8 mouse cellular contexts compared by ENCODE assay signal in genomic region chr14:20694884-20695760, GRCm38 (mm10). TPM values are rescaled to one million over a fixed set of nuclear protein-coding genes. Genes with fewer than 3 reads are reported as not detected.
DNase-seq lines count a peak whose midpoint lies in the region; ATAC-seq and TF ChIP-seq lines count a peak whose summit lies in the region.

Gene Fut11 (plus strand): TSS chr14:20694968.

- peak within 1 kb of the TSS; percentile 83 for H3K4me2 ChIP-seq in forebrain, embryonic 14.5 days (ENCODE audit: low read length)
- H3K4me2 ChIP-seq in liver, postnatal 0 days (ENCODE audit: low read depth, low read length): peak within 1 kb of the TSS; percentile 93
- peak within 1 kb of the TSS; percentile 84 for H3K4me2 ChIP-seq in neural tube, embryonic 13.5 days

- WGBS in forebrain, embryonic 14.5 days: under 1% methylated on average over 103 of the region's 111 CpGs
- WGBS in liver, postnatal 0 days (ENCODE audit: insufficient replicate concordance): under 1% methylated on average over 100 of the region's 111 CpGs
- under 1% methylated on average over 94 of the region's 111 CpGs for WGBS in neural tube, embryonic 13.5 days

- intact Hi-C loops in heart, postnatal 10 days (cut with DNase I): loop anchor here (5.0 kb wide), 1 partner anchor 102 kb away; no protein-coding TSS in a partner anchor

- no peak for TF ChIP-seq POLR2A in ES-Bruce4 (IDR thresholded peaks at IDR 0.05; ENCODE audit: insufficient read depth, low read length)

- H3K9me3 ChIP-seq in ES-Bruce4 (replicated peaks; ENCODE audit: control insufficient read depth, insufficient read depth, low read length, poor library complexity, severe bottlenecking): no peaks in the 10 kb centered on the region
- H3K9me3 ChIP-seq in forebrain, embryonic 14.5 days (replicated peaks; ENCODE audit: control insufficient read depth, low read length): no peaks in the 10 kb centered on the region
- H3K9me3 ChIP-seq in liver, postnatal 0 days (ENCODE audit: low read length): no peaks in the 10 kb centered on the region
- H3K9me3 ChIP-seq in neural tube, embryonic 13.5 days: no peaks in the 10 kb centered on the region

- H3K4me1 ChIP-seq in ES-Bruce4 (ENCODE audit: control insufficient read depth, insufficient read depth, low read length): no peaks in the 10 kb centered on the region
- peaks cover 28% of the 10 kb centered on the region for H3K4me1 ChIP-seq in forebrain, embryonic 14.5 days (ENCODE audit: control insufficient read depth, insufficient read depth, low read length)
- peaks cover 29% of the 10 kb centered on the region for H3K4me1 ChIP-seq in liver, postnatal 0 days (ENCODE audit: insufficient read depth)
- H3K4me1 ChIP-seq in neural tube, embryonic 13.5 days (replicated peaks): peaks cover 56% of the 10 kb centered on the region

- H3K27me3 ChIP-seq in ES-Bruce4 (ENCODE audit: control insufficient read depth, insufficient read depth, low read length, poor library complexity, severe bottlenecking): no peaks in the 10 kb centered on the region
- H3K27me3 ChIP-seq in forebrain, embryonic 14.5 days (replicated peaks; ENCODE audit: control insufficient read depth, insufficient read depth, low read length): no peaks in the 10 kb centered on the region
- no peaks in the 10 kb centered on the region for H3K27me3 ChIP-seq in liver, postnatal 0 days (ENCODE audit: insufficient read depth, low read length)
- H3K27me3 ChIP-seq in neural tube, embryonic 13.5 days: no peaks in the 10 kb centered on the region

- peak within 1 kb of the TSS; percentile 44 for H3K27ac ChIP-seq in ES-Bruce4 (ENCODE audit: insufficient read depth, low read length)
- peak within 1 kb of the TSS; percentile 97 for H3K27ac ChIP-seq in forebrain, embryonic 14.5 days (ENCODE audit: low read depth, low read length)
- peak within 1 kb of the TSS; percentile 96 for H3K27ac ChIP-seq in liver, postnatal 0 days (ENCODE audit: low read depth)
- peak within 1 kb of the TSS; percentile 97 for H3K27ac ChIP-seq in neural tube, embryonic 13.5 days (replicated peaks)

- peaks cover 25% of the 10 kb centered on the region for H3K36me3 ChIP-seq in ES-Bruce4 (ENCODE audit: control insufficient read depth, insufficient read depth, low read length, poor library complexity, severe bottlenecking)
- H3K36me3 ChIP-seq in forebrain, embryonic 14.5 days (ENCODE audit: control insufficient read depth, insufficient read depth, low read length): peaks cover 52% of the 10 kb centered on the region
- peaks cover 42% of the 10 kb centered on the region for H3K36me3 ChIP-seq in liver, postnatal 0 days (replicated peaks; ENCODE audit: insufficient read depth, low read length)
- peaks cover 55% of the 10 kb centered on the region for H3K36me3 ChIP-seq in neural tube, embryonic 13.5 days

- ATAC-seq in cerebellum, adult (ENCODE audit: insufficient number of reproducible peaks, low FRiP score, low TSS enrichment): peak; percentile 81
- ATAC-seq in forebrain, embryonic 14.5 days: peak; percentile 93
- peak; percentile 85 for ATAC-seq in liver, postnatal 0 days
- ATAC-seq in neural tube, embryonic 13.5 days (ENCODE audit: low read depth): peak; percentile 94

- peak; percentile 93 for DNase-seq in forebrain, embryonic 14.5 days (ENCODE audit: low spot score)
- peak; percentile 90 to 92 for DNase-seq in heart, postnatal 10 days
- DNase-seq in layer of hippocampus, adult 11-12 months (ENCODE audit: low spot score): peak; percentile 88
- peak; percentile 86 for DNase-seq in liver, postnatal 0 days
- peak; percentile 75 for DNase-seq in telencephalon, adult 2 months (ENCODE audit: low read depth, low spot score)

- TF ChIP-seq CTCF in ES-Bruce4 (IDR thresholded peaks at IDR 0.05; ENCODE audit: low read depth, low read length): no peak
- no peak for TF ChIP-seq CTCF in liver, postnatal 0 days (IDR thresholded peaks at IDR 0.05; ENCODE audit: low read depth)

- no peak for TF ChIP-seq EP300 in ES-Bruce4 (IDR thresholded peaks at IDR 0.05; ENCODE audit: insufficient read depth, low read depth, low read length)
- no peak for TF ChIP-seq EP300 in liver, postnatal 0 days (IDR thresholded peaks at IDR 0.05; ENCODE audit: low read depth)

- peak within 1 kb of the TSS; percentile 60 for H3K4me3 ChIP-seq in ES-Bruce4 (ENCODE audit: low read depth, low read length)
- peak within 1 kb of the TSS; percentile 91 for H3K4me3 ChIP-seq in forebrain, embryonic 14.5 days (ENCODE audit: low read depth, low read length)
- H3K4me3 ChIP-seq in liver, postnatal 0 days (ENCODE audit: low read depth, low read length): peak within 1 kb of the TSS; percentile 93
- peak within 1 kb of the TSS; percentile 77 for H3K4me3 ChIP-seq in neural tube, embryonic 13.5 days

- peak within 1 kb of the TSS; percentile 47 for H3K9ac ChIP-seq in ES-Bruce4 (ENCODE audit: low read depth, poor library complexity, severe bottlenecking)
- peak within 1 kb of the TSS; percentile 92 for H3K9ac ChIP-seq in forebrain, embryonic 14.5 days (ENCODE audit: low read length)
- peak within 1 kb of the TSS; percentile 93 for H3K9ac ChIP-seq in liver, postnatal 0 days (replicated peaks)
- H3K9ac ChIP-seq in neural tube, embryonic 13.5 days: peak within 1 kb of the TSS; percentile 87

RNA-seq across cellular contexts. Expression of gene Fut11, which starts in this region (rescaled TPM):
- polyA plus RNA-seq in ES-Bruce4 (2011; ENCODE audit: insufficient read depth, insufficient read length, low read depth, missing spikeins): 8.0 and 8.9 TPM in 2 replicates
- 13.1 and 15.1 TPM in 2 replicates for polyA plus RNA-seq in forebrain, embryonic 14.5 days (2014; fragmentation: Nextera tagmentation; extraction: Ambion mirVana)
- 10 to 100 TPM; 11.1 to 11.6 TPM for total RNA-seq in heart, postnatal 10 days (2021)
- 4.4 and 5.1 TPM in 2 replicates for polyA plus RNA-seq in liver, postnatal 0 days (2015; fragmentation: Nextera tagmentation; extraction: Ambion mirVana)
- 28.3 and 29.1 TPM in 2 replicates for polyA plus RNA-seq in neural tube, embryonic 13.5 days (2015; fragmentation: Nextera tagmentation; extraction: Ambion mirVana)

Comparison
In these comparisons a context has a peak if more than half of its experiments do, and no peak if none do; other contexts are left out.
1. Peak in every context shown above with its lines: DNase-seq, ATAC-seq, H3K4me3 ChIP-seq and H3K27ac ChIP-seq.
2. H3K27ac ChIP-seq: peak in every context shown above with its lines; median percentile 97 in forebrain, embryonic 14.5 days; 97 in neural tube, embryonic 13.5 days; 96 in liver, postnatal 0 days; 44 in ES-Bruce4.